Mouse (Mus musculus) cortical plate, adult 2 months (tissue): ENCODE measurements around the gene Cdh12. TPM values are rescaled to one million over a fixed set of nuclear protein-coding genes. Genes with fewer than 3 reads are reported as not detected.

Source experiments
- H3K27ac ChIP-seq: fragments of 200-500 bp; 2 replicates; pipeline ENCODE4 v1.5.1; 2012; ENCODE audit warnings: low read length, control low read depth, inconsistent platforms; ENCODE audit not compliant: insufficient read depth
- H3K4me1 ChIP-seq: fragments of 200-500 bp; 2 replicates; pipeline ENCODE4 v1.6.1; 2011; ENCODE audit warnings: low read length; ENCODE audit not compliant: control insufficient read depth, insufficient read depth
- H3K4me3 ChIP-seq: fragments of 200-500 bp; 2 replicates; pipeline ENCODE4 v1.5.1; 2011; ENCODE audit warnings: mild to moderate bottlenecking, low read length, control low read depth; ENCODE audit not compliant: insufficient read depth
- CTCF ChIP-seq: fragments of 200-500 bp; IDR thresholded peaks from 2 replicates; pipeline ENCODE4 v1.5.1; 2011; ENCODE audit warnings: mild to moderate bottlenecking, control low read depth, low read length; ENCODE audit not compliant: insufficient read depth; ENCODE audit errors: extremely low read depth
- POLR2A ChIP-seq: fragments of 200-500 bp; IDR thresholded peaks from 2 replicates; pipeline ENCODE4 v1.6.1; 2011; ENCODE audit warnings: mild to moderate bottlenecking, low read length, control low read depth; ENCODE audit not compliant: insufficient read depth; ENCODE audit errors: extremely low read depth
- polyA plus RNA-seq: library from polyadenylated mRNA; depleted of rRNA; stranded (reverse); fragments of >200 nt; gene quantifications from 2 replicates; pipeline ENCODE4 v1.2.3, GENCODE M21; 2012

Cdh12 gene
- polyA plus RNA-seq, 1 experiment = 7.2 TPM

DNA sequence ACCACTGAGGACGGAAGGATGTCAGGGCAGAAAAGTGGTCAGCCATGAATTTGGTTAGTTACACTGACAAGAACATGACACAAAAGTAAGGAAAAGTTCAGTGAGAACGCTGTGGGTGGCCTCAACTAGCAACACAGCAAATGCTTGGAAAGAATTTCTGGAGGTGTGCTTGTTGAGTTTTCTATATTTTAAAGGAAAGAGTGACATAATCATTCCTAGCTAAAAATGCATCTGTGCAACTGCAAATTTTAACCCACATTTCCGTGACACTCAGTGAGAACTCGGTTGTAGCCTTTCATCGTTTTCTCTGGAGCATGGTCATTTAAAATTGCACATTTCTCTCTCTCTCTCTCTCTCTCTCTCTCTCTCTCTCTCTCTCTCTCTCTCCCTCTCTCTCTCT is 392.4 kb downstream of the Cdh12 start:
- H3K4me3 ChIP-seq = no peak overlapping the region
- no peak overlapping the region for H3K27ac ChIP-seq
- no peak for TF ChIP-seq POLR2A

DNA sequence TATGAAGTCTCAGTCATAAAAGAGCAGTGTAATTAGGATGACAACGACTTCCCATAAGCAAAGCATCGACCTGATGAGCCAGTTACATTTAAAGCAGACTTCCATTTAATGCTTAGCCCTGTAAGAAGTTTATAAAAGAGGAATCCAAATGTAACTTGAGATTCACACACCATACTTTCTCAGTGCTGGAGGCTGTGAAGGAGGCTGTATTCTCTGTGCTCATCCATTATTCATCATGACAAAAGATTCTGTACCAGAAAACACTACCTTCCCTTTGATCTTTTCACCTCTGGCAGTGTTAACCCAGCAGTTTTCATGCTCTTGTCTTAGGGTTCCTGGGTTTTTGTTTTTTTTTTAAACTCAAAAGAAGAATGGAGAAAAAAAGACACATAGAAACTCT is 414.0 kb downstream of the Cdh12 start:
- no peak overlapping the region for H3K4me3 ChIP-seq
- no peak overlapping the region for H3K27ac ChIP-seq
- no peak for TF ChIP-seq CTCF
- TF ChIP-seq POLR2A = no peak

More for the DNA sequence above, 392.4 kb downstream of the Cdh12 start:
- H3K4me1 ChIP-seq = no peaks in the 10 kb centered on the region

DNA sequence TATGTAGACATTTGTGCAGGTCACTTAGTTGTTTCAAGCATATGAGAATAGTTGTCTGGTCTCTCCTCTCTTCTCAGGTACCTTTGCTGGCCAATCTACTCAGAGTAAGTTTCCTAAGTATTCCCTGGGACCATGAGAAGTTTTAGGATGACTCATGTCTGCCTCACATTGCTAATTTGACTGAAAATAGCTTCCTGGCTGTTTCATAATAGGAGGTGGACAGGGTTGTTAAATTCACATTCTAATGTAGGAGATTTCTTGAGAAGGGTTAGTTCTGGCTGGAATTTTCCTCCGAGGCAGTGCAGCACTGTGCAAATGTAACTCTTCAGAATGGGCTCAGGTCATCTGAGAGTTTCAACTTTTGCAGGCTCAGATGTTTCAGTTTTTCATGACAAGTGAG is 423.5 kb downstream of the Cdh12 start:
- no peak for TF ChIP-seq CTCF
- TF ChIP-seq POLR2A = no peak
- H3K4me3 ChIP-seq = no peak overlapping the region
- H3K4me1 ChIP-seq = no peaks in the 10 kb centered on the region
- H3K27ac ChIP-seq = no peak overlapping the region

More for the DNA sequence above, 414.0 kb downstream of the Cdh12 start:
- no peaks in the 10 kb centered on the region for H3K4me1 ChIP-seq

DNA sequence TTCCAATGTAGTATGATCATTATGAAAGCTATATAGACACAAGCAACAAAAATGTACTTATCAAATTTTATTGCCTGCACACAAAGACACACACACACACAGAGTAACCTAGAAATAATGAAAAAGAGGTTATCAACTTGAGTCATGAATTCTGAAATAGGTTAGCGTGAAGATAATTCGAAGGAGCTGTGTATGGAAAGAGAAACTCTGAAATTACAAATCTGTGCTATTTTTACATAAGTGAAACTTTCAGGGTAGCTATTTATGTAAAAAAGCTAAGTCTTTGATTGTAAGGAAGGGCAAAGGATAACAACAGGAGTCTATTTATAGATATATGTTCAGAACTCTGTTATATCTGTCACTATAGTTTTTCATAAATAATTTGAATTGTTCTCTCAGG is 427.9 kb downstream of the Cdh12 start:
- Histone ChIP-seq H3K27ac (no peak overlapping the region), H3K4me3 (no peak overlapping the region), H3K4me1 (no peaks in the 10 kb centered on the region)
- TF ChIP-seq CTCF (no peak), POLR2A (no peak)

DNA sequence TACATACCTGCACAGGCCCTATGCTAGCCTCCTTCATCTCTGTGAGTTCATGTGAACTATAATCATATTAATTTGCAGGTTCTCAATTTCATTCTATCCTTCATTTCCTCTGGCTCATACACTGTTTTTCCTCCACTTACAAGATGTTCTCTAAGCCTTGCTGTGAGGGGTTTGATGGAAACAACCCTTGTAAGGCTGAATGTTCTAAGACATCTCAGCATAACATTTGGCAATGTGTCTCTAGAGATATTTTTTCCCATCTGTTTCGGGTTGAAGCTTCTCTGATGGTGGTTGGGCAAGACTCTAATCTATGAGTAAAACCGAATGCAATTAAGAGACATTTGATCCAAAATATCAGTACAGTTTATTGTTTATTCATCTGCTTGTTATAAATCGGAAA is 444.4 kb downstream of the Cdh12 start:
- TF ChIP-seq CTCF (no peak), POLR2A (no peak)
- H3K4me1 ChIP-seq = no peaks in the 10 kb centered on the region
- no peak overlapping the region for H3K27ac ChIP-seq
- no peak overlapping the region for H3K4me3 ChIP-seq

DNA sequence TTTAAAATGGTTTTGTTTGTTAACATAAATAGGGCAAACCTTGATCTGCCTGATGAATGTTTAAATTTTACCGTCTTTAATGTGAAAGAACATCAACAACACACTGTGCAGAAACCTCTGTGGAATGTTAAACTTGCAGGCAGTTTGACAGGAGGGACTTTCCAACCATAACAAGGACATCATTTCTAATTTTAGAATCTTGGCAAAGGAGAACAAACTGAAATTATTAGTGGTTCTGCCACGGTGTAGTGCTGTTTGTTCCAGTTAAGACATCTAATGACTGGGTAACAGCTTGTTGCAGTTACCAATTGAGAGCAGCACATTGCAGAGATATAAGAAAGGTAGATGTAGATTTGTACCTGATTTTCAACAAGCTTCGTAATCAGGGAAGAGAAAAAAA is 453.5 kb downstream of the Cdh12 start:
- H3K4me3 ChIP-seq = no peak overlapping the region
- H3K27ac ChIP-seq = no peak overlapping the region
- no peaks in the 10 kb centered on the region for H3K4me1 ChIP-seq
- TF ChIP-seq CTCF (no peak), POLR2A (no peak)

DNA sequence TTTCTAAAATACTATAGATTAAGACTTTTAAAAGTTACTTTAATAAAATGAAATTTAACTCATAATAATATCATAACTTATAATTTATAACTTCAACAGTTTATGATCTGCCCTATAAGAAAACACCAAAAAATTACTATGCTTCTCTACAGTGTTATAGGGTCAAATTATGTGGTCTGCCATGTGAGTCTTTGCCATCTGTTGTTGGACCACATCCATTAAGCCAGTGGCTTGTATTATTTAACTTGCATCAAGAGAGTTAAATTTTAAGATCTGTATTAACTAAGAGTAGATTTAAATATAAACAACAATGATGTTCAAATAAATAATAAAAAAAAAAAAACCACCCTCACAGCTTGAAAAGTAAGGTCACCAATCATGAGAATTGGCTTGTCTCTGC is 479.2 kb downstream of the Cdh12 start:
- TF ChIP-seq CTCF = no peak
- TF ChIP-seq POLR2A = no peak
- H3K4me3 ChIP-seq = no peak overlapping the region
- no peak overlapping the region for H3K27ac ChIP-seq
- H3K4me1 ChIP-seq = no peaks in the 10 kb centered on the region

DNA sequence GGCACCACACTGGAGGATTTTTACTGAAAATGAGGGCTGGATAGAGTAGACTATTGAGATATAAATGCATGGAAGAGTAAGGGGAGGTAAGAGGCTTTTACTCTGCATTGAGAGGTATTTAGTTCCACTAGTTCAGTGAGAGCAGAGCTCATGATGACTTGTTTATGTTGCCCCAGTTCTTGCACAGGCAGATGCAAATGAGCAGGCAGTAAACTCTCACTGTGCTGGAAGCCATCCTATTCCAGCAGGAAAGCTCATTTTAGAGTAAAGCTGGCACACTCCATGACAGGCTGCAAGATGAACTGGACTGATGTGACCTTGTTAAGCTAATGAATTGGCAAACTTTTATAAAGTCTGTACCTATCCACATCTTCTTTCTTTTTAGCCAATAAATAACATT is 494.9 kb downstream of the Cdh12 start:
- Histone ChIP-seq H3K4me3 (no peak overlapping the region), H3K4me1 (no peaks in the 10 kb centered on the region), H3K27ac (no peak overlapping the region)
- TF ChIP-seq POLR2A (no peak), CTCF (no peak)

DNA sequence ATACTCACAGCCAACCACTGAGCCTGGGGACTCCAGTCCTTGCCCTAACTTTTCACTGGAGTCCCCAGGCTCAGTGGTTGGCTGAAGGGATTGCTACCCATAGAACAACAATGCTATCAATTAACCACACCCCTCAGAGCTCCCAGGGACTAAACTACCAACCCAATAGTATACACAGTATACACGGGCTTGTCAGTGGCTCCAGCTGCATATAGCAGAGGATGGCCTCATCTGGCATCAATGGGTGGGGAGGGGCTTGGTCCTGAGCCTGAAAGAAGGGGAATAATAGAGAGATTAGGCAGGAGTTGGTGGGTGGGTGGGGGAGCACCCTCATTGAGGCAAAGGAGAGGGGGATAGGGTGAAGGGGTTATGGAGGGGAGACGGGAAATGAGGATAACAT is 518.4 kb downstream of the Cdh12 start:
- Histone ChIP-seq H3K4me1 (peaks cover 2% of the 10 kb centered on the region), H3K4me3 (no peak overlapping the region), H3K27ac (no peak overlapping the region)
- TF ChIP-seq POLR2A (no peak), CTCF (no peak)

DNA sequence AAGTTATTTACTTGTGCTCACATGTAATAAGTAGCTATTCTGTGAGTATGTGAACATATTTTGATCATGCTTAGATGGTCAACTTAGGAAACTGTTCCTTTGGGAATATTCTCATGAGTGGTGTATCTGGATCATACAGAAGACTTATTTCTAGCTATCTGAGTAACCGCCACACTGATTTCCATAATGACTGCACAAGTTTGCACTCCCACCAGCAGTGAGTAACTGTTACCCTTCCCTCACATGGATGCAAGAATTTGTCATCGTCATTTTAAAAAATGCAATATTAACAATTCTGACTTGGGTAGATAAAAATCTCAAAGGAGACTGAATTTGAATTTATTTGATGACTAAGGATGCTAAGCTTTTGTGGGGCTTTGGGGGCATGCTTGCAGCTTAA is 522.0 kb downstream of the Cdh12 start:
- TF ChIP-seq CTCF = no peak
- TF ChIP-seq POLR2A = no peak
- Histone ChIP-seq H3K4me3 (no peak overlapping the region), H3K4me1 (peaks cover 2% of the 10 kb centered on the region), H3K27ac (no peak overlapping the region)

DNA sequence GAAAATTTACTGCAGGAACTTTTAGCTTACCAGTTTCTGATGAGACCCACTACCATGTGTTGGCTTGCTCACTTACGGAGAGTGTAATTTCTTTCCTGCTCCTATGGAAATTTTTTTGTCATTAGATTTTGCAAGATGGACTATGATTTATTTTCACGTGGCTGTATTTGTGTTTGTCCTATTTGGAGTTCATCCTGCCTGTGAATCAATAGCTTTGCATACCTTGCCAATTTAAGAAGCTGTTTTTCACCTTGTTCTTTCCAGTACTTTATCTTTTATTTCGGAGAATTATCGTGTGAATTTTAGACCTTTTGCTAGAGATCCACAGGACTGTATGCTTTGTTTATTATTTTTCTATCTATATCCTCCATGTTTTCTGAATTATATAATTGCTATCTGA is 551.5 kb downstream of the Cdh12 start:
- no peak overlapping the region for H3K4me3 ChIP-seq
- no peak overlapping the region for H3K27ac ChIP-seq
- TF ChIP-seq POLR2A (no peak), CTCF (no peak)
- H3K4me1 ChIP-seq = no peaks in the 10 kb centered on the region

DNA sequence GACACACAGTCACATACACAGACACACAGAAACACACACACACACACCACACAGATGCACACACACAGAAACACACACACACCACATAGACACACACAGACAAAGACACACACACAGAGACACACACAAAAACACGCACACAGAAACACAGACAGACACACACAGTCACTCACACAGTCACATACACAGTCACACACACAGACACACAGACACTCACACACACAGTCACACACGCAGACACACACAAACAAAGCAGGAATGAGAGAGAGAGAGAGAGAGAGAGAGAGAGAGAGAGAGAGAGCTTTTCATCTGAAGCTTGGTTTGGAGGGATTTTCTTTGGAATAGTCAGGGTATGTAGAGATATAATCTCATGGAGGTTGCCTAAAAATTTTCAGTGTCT is 558.9 kb downstream of the Cdh12 start:
- no peak for TF ChIP-seq CTCF
- no peak for TF ChIP-seq POLR2A
- Histone ChIP-seq H3K27ac (no peak overlapping the region), H3K4me3 (no peak overlapping the region), H3K4me1 (no peaks in the 10 kb centered on the region)
